Mouse (Mus musculus): ENCODE measurements around the gene Bmper.

DNA sequence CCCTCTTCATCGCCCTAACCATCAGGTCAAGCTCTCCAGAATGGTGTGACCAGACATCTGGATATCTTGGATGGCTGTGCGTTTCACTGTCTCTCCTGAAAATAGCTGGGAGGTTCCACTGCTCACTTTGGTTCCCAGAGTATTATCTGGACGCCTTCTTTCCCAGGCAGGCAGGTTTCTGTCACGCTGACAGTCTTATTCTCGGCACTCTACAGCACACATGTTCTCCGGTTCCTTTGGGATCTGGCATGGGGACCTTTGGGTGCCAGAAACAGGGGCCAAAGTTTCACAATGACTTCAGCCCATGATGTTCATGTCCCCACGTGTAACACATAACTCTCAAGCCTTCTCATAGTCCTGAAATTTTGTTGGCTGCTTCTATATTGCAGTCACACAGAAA is 173.3 kb downstream of the Bmper start:
- TF ChIP-seq CTCF (IDR thresholded peaks at IDR 0.05; ENCODE audit: low read depth) = no peak
- no peak for TF ChIP-seq EP300 (IDR thresholded peaks at IDR 0.05; ENCODE audit: low read depth)

Data from liver, postnatal 0 days (tissue).